Mouse (Mus musculus) liver, adult 2 months (tissue): ENCODE measurements around the gene Ganab. TPM values are rescaled to one million over a fixed set of nuclear protein-coding genes. Genes with fewer than 3 reads are reported as not detected.

ENCODE experiments used
- DNase-seq: peaks from one replicate; pipeline ENCODE4 v3.0.0-alpha.2; 2011; ENCODE audit warnings: low read depth, low spot score; ENCODE audit errors: extremely low read depth
- H3K27ac ChIP-seq: fragments of 200-500 bp; replicated peaks from 2 replicates; pipeline ENCODE4 v1.5.1; 2012; ENCODE audit warnings: low read depth, mild to moderate bottlenecking, control low read depth, inconsistent platforms, low read length; ENCODE audit not compliant: insufficient read depth
- H3K27me3 ChIP-seq: fragments of 200-500 bp; 2 replicates; pipeline ENCODE4 v1.6.1; 2012; ENCODE audit warnings: mild to moderate bottlenecking, moderate library complexity, low read length, inconsistent platforms; ENCODE audit not compliant: control insufficient read depth, insufficient read depth
- H3K36me3 ChIP-seq: fragments of 200-500 bp; 2 replicates; pipeline ENCODE4 v1.6.1; 2012; ENCODE audit warnings: low read length, inconsistent platforms; ENCODE audit not compliant: control insufficient read depth, insufficient read depth
- H3K4me1 ChIP-seq: fragments of 200-500 bp; 2 replicates; pipeline ENCODE4 v1.6.1; 2011; ENCODE audit warnings: low read length; ENCODE audit not compliant: control insufficient read depth, insufficient read depth
- H3K4me3 ChIP-seq: fragments of 200-500 bp; 2 replicates; pipeline ENCODE4 v1.5.1; 2011; ENCODE audit warnings: low read depth, mild to moderate bottlenecking, control low read depth, low read length, moderate library complexity; ENCODE audit not compliant: insufficient read depth
- H3K79me2 ChIP-seq: fragments of 200-500 bp; 2 replicates; pipeline ENCODE4 v1.6.1; 2012; ENCODE audit warnings: inconsistent platforms, mild to moderate bottlenecking, low read length, moderate library complexity; ENCODE audit not compliant: control insufficient read depth, insufficient read depth
- H3K9ac ChIP-seq: fragments of 200-500 bp; 2 replicates; pipeline ENCODE4 v1.6.1; 2012; ENCODE audit warnings: low read depth, mild to moderate bottlenecking, control low read depth, inconsistent platforms, low read length
- CTCF ChIP-seq: fragments of 200-500 bp; IDR thresholded peaks from 2 replicates; pipeline ENCODE4 v1.5.1; 2011; ENCODE audit warnings: low read depth, low read length, control low read depth
- POLR2A ChIP-seq: fragments of 200-500 bp; IDR thresholded peaks from 2 replicates; pipeline ENCODE4 v1.6.1; 2011; ENCODE audit warnings: low read length, control low read depth; ENCODE audit not compliant: insufficient read depth; ENCODE audit errors: extremely low read depth
- WGBS: fragments of 180-500 bp; shearing (Covaris S2); methylation state at CpG from one replicate; pipeline ENCODE4 v1.1.7; 2018; 5-methylcytosine and 5-hydroxymethylcytosine counted together
- polyA plus RNA-seq: library from polyadenylated mRNA; depleted of rRNA; stranded (reverse); fragments of >200 nt; gene quantifications from 2 replicates; pipeline ENCODE4 v1.2.3, GENCODE M21; 2012
- total RNA-seq: library from RNA; depleted of rRNA; stranded (reverse); fragments of >200 nt; gene quantifications from 2 replicates; pipeline ENCODE4 v1.2.3, GENCODE M21; 2014

Ganab gene
- total and polyA plus RNA-seq, 2 experiments: 111 to 140 TPM

DNA sequence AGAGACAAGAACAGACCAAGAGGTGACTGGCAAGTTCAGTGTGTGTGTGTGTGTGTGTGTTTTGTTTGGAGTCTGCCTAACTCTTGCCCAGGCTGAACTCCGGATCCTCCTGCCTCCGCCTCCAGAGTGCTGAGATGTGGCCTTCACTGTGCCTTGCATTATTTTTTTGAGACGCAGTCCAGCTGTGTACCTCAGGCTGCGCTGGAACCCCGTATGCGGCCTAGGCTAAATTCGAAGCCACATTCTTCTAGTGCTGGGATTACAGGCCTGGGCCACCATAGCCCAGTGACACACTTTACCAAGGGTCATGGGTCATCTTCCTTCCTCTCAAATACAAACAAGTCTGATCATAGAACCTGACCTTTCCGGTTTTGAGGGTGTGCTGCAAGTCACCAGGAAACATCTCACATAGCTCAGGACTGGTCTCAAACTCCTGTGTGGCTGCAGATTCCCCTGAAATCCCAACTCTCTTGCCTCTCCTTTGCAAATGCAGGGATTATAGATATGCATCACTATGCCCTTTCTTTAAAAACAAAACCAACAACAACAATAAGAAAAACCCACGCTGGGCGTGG is 25.5 kb upstream of the Ganab start:
- peak overlapping the region; percentile 83 for H3K27ac ChIP-seq
- no peaks in the 10 kb centered on the region for H3K79me2 ChIP-seq
- TF ChIP-seq POLR2A: no peak
- TF ChIP-seq CTCF: no peak
- H3K9ac ChIP-seq: peak overlapping the region; percentile 88
- H3K27me3 ChIP-seq: no peaks in the 10 kb centered on the region
- peak overlapping the region; percentile 82 for H3K4me3 ChIP-seq
- DNase-seq: peak; percentile 86
- peaks cover 17% of the 10 kb centered on the region for H3K36me3 ChIP-seq
- H3K4me1 ChIP-seq: peaks cover 13% of the 10 kb centered on the region; the same call in 1 of the 2 replicates
- 27% methylated on average over 10 of the region's 10 CpGs for WGBS

DNA sequence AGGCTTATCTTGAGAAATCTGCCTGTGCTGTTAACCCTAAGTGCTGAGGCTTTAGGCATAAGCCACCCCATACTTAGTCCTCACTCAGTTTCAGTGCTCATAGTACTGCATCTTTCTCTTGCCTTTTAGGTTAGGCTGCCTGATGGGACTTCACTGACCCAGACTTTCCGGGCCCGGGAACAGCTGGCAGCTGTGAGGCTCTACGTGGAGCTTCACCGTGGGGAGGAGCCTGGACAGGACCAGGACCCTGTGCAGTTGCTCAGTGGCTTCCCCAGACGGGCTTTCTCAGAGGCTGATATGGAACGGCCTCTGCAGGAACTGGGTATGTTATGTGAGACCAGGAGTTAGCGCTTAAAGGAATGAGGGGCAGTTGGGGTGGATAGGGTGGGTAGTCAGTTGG is 22.8 kb upstream of the Ganab start:
- Histone ChIP-seq H3K27ac (no peak overlapping the region), H3K4me3 (no peak overlapping the region), H3K36me3 (peaks cover 17% of the 10 kb centered on the region), H3K4me1 (peaks cover 12% of the 10 kb centered on the region; the same call in 1 of the 2 replicates), H3K27me3 (no peaks in the 10 kb centered on the region), H3K79me2 (no peaks in the 10 kb centered on the region), H3K9ac (no peak overlapping the region)
- WGBS: 91% methylated on average over 7 of the region's 7 CpGs
- no peak for TF ChIP-seq CTCF
- no peak for DNase-seq

DNA sequence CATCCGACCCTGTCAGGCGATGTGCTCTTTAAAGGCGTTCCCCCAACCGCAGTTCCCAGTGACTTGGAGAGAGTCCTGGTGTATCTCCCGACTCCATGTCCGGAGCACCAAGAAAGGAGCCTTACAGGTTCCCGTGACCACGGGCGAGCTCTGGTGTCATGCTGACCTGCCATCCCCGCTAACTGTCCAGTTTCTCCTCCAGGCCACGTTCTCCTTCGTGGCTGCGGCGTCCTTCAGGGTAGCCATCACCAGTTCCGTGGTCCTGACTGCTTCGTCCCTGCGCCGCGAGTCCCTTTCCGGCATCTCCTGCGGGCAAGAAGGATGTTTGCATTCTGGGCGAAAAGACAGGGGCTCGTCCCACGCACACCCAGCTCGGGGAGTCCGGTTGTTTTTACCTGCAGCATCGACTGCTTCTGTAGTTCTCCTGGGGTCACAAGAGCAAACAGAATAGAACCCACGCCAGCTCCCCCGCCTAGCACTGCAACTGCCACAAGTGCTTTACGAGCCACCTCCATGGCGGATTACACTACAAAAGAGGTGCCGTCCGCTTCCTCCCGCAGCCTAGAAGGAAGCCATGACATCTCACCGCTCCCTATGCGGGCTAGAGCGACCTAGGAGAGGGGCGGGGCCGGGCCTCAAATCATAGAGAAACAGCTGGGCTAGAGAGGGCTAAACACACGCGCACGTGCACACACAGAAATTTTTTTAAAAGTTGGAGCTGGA is 17.4 kb upstream of the Ganab start, which contains the start of gene Uqcc3:
Gene Uqcc3, minus strand, starts transcription at position 613 of the 723 bp plus-strand sequence.
- Histone ChIP-seq H3K9ac (peak within 1 kb of the TSS; percentile 90), H3K27ac (peak within 1 kb of the TSS; percentile 70), H3K79me2 (no peaks in the 10 kb centered on the region), H3K36me3 (peaks cover 3% of the 10 kb centered on the region), H3K4me1 (peaks cover 5% of the 10 kb centered on the region; the same call in 1 of the 2 replicates), H3K4me3 (peak within 1 kb of the TSS; percentile 85), H3K27me3 (no peaks in the 10 kb centered on the region)
- peak; percentile 86 for DNase-seq
- TF ChIP-seq CTCF (no peak), POLR2A (peak; percentile 73; the same call in 1 of the 2 replicates)
- under 1% methylated on average over 42 of the region's 42 CpGs for WGBS

DNA sequence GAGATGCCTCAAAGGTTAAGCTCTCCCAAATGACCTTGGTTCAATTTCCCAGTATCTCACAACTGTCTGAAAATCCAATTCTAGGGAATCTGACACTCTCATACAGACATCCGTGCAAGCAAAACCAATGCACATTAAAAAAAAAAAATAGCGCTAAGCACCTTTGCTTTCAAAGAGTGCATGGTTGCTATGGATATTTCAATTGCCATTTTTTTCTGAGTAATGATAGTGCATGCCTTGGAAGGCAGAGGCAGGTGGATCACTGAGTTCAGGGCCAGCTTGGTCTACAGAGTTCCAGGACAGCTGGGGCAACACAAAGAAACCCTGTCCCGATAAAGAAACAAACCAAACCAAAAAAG is 16.9 kb upstream of the Ganab start:
- WGBS: 4% methylated on average over 3 of the region's 3 CpGs
- Histone ChIP-seq H3K4me3 (peak overlapping the region; percentile 85; the same call in 1 of the 2 replicates), H3K27ac (no peak overlapping the region), H3K9ac (no peak overlapping the region), H3K27me3 (no peaks in the 10 kb centered on the region), H3K79me2 (no peaks in the 10 kb centered on the region), H3K4me1 (peaks cover 5% of the 10 kb centered on the region; the same call in 1 of the 2 replicates), H3K36me3 (peaks cover 2% of the 10 kb centered on the region; the same call in 1 of the 2 replicates)
- no peak for DNase-seq
- TF ChIP-seq CTCF (no peak), POLR2A (no peak)

DNA sequence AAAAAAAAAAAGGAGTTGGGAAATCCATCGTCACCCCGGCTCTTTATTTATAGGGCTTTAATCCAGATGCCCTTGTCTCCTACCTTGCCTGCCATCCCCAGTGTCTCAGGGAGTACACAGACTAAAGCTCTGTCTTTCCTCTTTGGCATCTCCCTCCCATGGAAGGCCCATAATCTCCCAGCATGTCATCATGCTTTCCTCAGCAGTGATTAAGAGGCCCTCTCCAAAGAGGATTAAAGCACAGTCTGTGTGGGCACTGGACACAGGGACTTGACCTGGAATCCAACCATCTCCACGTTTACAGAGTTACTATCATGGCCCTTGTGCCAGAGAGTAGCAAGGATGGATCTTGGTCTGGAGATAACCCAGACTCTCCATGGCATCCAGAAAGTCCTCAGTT is 14.3 kb upstream of the Ganab start, which contains the start of the genes Lbhd1 and Gm49403:
Gene Lbhd1, plus strand, starts transcription at position 117 of the 400 bp plus-strand sequence.
Gene Gm49403, plus strand, starts transcription at position 315 of the 400 bp plus-strand sequence.
- H3K79me2 ChIP-seq: no peaks in the 10 kb centered on the region
- DNase-seq: no peak
- H3K36me3 ChIP-seq: no peaks in the 10 kb centered on the region; the same call in 1 of the 2 replicates
- TF ChIP-seq POLR2A: no peak
- TF ChIP-seq CTCF: no peak
- no peak within 1 kb of the TSS for H3K27ac ChIP-seq
- H3K27me3 ChIP-seq: no peaks in the 10 kb centered on the region
- no peak within 1 kb of the TSS for H3K4me3 ChIP-seq
- peaks cover 9% of the 10 kb centered on the region for H3K4me1 ChIP-seq
- WGBS: 80% methylated on average over 3 of the region's 3 CpGs
- no peak within 1 kb of the TSS for H3K9ac ChIP-seq
